Mouse (Mus musculus) ES-Bruce4 (cell line): ENCODE measurements around the gene A530016L24Rik. TPM values are rescaled to one million over a fixed set of nuclear protein-coding genes. Genes with fewer than 3 reads are reported as not detected.

Experiments used
- H3K27ac ChIP-seq: 2 replicates; pipeline ENCODE4 v1.5.1; 2012; ENCODE audit warnings: low read length, inconsistent platforms; ENCODE audit not compliant: insufficient read depth
- H3K27me3 ChIP-seq: 2 replicates; pipeline ENCODE4 v1.6.1; 2012; ENCODE audit warnings: mild to moderate bottlenecking, low read length, inconsistent platforms; ENCODE audit not compliant: control insufficient read depth, poor library complexity, insufficient read depth, severe bottlenecking
- H3K36me3 ChIP-seq: 2 replicates; pipeline ENCODE4 v1.6.1; 2012; ENCODE audit warnings: inconsistent platforms, mild to moderate bottlenecking, low read length, moderate library complexity; ENCODE audit not compliant: control insufficient read depth, poor library complexity, insufficient read depth, severe bottlenecking
- H3K4me1 ChIP-seq: one replicate; pipeline ENCODE4 v1.8.1; 2011; ENCODE audit warnings: low read length; ENCODE audit not compliant: control insufficient read depth, insufficient read depth
- H3K4me3 ChIP-seq: 2 replicates; pipeline ENCODE4 v1.5.1; 2011; ENCODE audit warnings: low read depth, mild to moderate bottlenecking, low read length
- H3K9ac ChIP-seq: 2 replicates; pipeline ENCODE4 v1.6.1; 2012; ENCODE audit warnings: low read depth, mild to moderate bottlenecking, inconsistent platforms; ENCODE audit not compliant: poor library complexity, severe bottlenecking
- H3K9me3 ChIP-seq: replicated peaks from 2 replicates; pipeline ENCODE4 v1.6.1; 2012; ENCODE audit warnings: mild to moderate bottlenecking, low read length, inconsistent platforms; ENCODE audit not compliant: control insufficient read depth, poor library complexity, insufficient read depth, severe bottlenecking
- CTCF ChIP-seq: IDR thresholded peaks from one replicate; pipeline ENCODE4 v1.8.1; 2011; ENCODE audit warnings: low read depth, low read length
- EP300 ChIP-seq: IDR thresholded peaks from 2 replicates; pipeline ENCODE4 v1.6.1; 2011; ENCODE audit warnings: low read depth, low read length; ENCODE audit not compliant: insufficient read depth
- POLR2A ChIP-seq: IDR thresholded peaks from one replicate; pipeline ENCODE4 v1.8.1; 2011; ENCODE audit warnings: low read length; ENCODE audit not compliant: insufficient read depth
- polyA plus RNA-seq: library from polyadenylated mRNA; stranded (reverse); fragments of >200 nt; gene quantifications from 2 replicates; pipeline ENCODE4 v1.2.4, GENCODE M21; 2011; ENCODE audit warnings: low read depth; ENCODE audit not compliant: missing spikeins, insufficient read depth, insufficient read length

Gene A530016L24Rik
- polyA plus RNA-seq, 1 experiment = not detected

DNA sequence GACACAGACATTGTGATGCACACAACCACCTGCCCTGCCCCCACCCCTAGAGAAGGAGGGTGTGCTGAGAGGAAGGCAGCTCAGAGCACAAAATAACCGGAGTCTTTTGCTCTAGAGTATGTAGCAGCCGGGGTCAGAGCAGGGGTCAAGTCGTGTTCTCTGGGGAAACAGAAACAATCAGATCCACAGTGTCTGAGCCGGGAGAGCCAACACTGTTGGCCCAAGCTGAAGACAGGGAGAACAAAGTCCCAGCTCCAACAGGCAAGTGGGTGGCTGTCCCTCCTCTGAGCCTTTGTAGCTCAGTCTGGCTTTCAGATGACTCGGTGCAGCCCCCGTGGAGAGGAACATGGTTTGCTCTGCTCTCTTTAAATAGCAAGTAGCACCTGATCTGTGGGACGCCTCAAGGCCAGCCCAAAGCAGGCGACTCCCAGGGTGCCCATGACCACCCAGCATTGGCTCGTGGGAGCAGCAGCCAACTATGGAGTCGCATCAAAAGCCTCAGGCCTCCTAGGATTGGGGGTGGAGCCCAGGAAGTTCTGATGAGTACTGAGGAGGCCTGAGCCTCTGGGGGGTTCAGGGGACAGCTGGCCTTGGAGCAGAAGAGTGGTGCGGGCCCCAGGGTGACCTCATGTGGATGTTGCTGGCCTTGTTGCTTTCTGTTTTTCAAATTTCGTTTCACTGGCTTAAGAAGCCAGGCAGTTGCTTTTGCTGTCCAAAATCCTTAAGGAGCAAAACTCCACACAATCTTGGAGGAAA lies 55.9 kb downstream of the A530016L24Rik start:
- no peak overlapping the region for H3K27ac ChIP-seq
- H3K9me3 ChIP-seq = no peaks in the 10 kb centered on the region
- no peak overlapping the region for H3K4me3 ChIP-seq
- H3K36me3 ChIP-seq = no peaks in the 10 kb centered on the region
- H3K9ac ChIP-seq = no peak overlapping the region
- TF ChIP-seq CTCF (no peak), EP300 (no peak), POLR2A (no peak)
- H3K4me1 ChIP-seq = peaks cover 4% of the 10 kb centered on the region
- no peaks in the 10 kb centered on the region for H3K27me3 ChIP-seq

DNA sequence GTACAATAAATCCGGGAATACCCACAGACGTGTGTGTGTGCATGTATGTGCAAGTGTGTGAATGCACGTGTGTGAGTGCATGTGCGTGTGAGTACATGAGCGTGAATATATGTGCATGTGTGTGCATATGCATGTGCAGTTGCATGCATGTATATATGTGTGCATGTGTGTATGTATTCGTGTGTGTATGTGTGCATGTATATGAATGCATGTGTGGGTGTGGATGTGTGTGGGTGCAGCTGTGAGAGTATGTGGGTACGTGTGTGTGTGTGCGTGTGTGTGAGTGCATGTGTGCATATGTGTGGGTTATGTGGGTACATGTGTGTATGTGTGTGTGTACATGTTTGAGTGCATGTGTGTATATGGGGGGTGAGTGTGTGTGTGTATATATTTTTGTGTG lies 56.9 kb downstream of the A530016L24Rik start:
- Histone ChIP-seq H3K27me3 (no peaks in the 10 kb centered on the region), H3K27ac (no peak overlapping the region), H3K36me3 (no peaks in the 10 kb centered on the region), H3K4me1 (peaks cover 2% of the 10 kb centered on the region), H3K4me3 (no peak overlapping the region), H3K9ac (no peak overlapping the region), H3K9me3 (no peaks in the 10 kb centered on the region)
- TF ChIP-seq POLR2A (no peak), EP300 (no peak), CTCF (no peak)

DNA sequence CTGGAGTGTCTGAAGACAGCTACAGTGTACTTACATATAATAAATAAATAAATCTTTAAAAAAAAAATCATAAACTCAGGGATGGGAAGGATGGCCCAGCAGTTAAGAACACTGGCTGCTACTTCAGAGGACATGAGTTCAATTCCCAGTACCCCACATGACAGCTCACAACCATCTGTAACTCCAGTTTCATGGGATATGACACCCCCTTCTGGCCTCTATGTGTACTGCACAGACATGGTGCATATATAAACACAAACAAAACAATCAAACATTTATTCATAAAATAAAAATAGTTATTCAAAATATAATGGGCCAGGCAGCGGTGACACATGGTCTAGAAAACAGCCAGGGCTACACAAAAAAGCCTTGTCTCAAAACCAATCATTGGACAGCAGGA lies 60.0 kb downstream of the A530016L24Rik start:
- Histone ChIP-seq H3K9ac (no peak overlapping the region), H3K4me3 (no peak overlapping the region), H3K9me3 (no peaks in the 10 kb centered on the region), H3K4me1 (peaks cover 4% of the 10 kb centered on the region), H3K36me3 (no peaks in the 10 kb centered on the region), H3K27me3 (no peaks in the 10 kb centered on the region), H3K27ac (no peak overlapping the region)
- TF ChIP-seq EP300 = no peak
- no peak for TF ChIP-seq POLR2A
- no peak for TF ChIP-seq CTCF

Other genes starting within 250 kb of the A530016L24Rik start
- gene Tmem179, start 27.3 kb downstream of the A530016L24Rik start, polyA plus RNA-seq = 0.27 TPM in 1 of 2 replicates, not detected in the other
- gene Inf2, start 99.3 kb downstream of the A530016L24Rik start, polyA plus RNA-seq = 28.2 and 28.3 TPM in 2 replicates
- 6.6 and 8.7 TPM in 2 replicates for gene Adssl1, start 130.6 kb downstream of the A530016L24Rik start, polyA plus RNA-seq
- gene Siva1, start 155.2 kb downstream of the A530016L24Rik start, polyA plus RNA-seq = 103 and 104 TPM in 2 replicates
- 70.4 and 78.0 TPM in 2 replicates for gene Akt1, start 185.4 kb downstream of the A530016L24Rik start, polyA plus RNA-seq
- 2.2 and 5.0 TPM in 2 replicates for gene Zbtb42, start 189.4 kb downstream of the A530016L24Rik start, polyA plus RNA-seq
- 102 and 104 TPM in 2 replicates for gene Cep170b, start 231.0 kb downstream of the A530016L24Rik start, polyA plus RNA-seq